Mouse (Mus musculus) liver, embryonic 16.5 days (tissue): ENCODE data around the gene Mapt. TPM values are rescaled to one million over a fixed set of nuclear protein-coding genes. Genes with fewer than 3 reads are reported as not detected.
"Not testable (repeated sequence)": the region's sequence is repeated elsewhere in the genome, so short reads cannot be mapped to it uniquely, and the experiment has no call there.

Experiments
- ATAC-seq: fragments of 200-750 bp; cut with Nextera tagmentation; 2 replicates; pipeline ENCODE4 v1.8.0; 2017; ENCODE audit warnings: low read depth, mild to moderate bottlenecking, moderate number of reproducible peaks, moderate library complexity
- H3K27ac ChIP-seq: fragments of 300-500 bp; sonication (generic); 2 replicates; pipeline ENCODE4 v1.5.1; 2014; ENCODE audit warnings: mild to moderate bottlenecking, low read length
- H3K27me3 ChIP-seq: fragments of 300-500 bp; sonication (generic); 2 replicates; pipeline ENCODE4 v1.6.1; 2014; ENCODE audit warnings: low read depth, low read length, mixed read lengths; ENCODE audit not compliant: control insufficient read depth, insufficient read depth
- H3K36me3 ChIP-seq: fragments of 300-500 bp; sonication (generic); 2 replicates; pipeline ENCODE4 v1.6.1; 2014; ENCODE audit warnings: mild to moderate bottlenecking; ENCODE audit not compliant: control insufficient read depth, insufficient read depth
- H3K4me1 ChIP-seq: fragments of 300-500 bp; sonication (generic); 2 replicates; pipeline ENCODE4 v1.6.1; 2014; ENCODE audit warnings: low read depth, low read length, mixed read lengths; ENCODE audit not compliant: control insufficient read depth
- H3K4me2 ChIP-seq: fragments of 300-500 bp; sonication (generic); 2 replicates; pipeline ENCODE4 v1.6.1; 2014; ENCODE audit warnings: low read depth, low read length, mixed read lengths
- H3K4me3 ChIP-seq: fragments of 300-500 bp; sonication (generic); 2 replicates; pipeline ENCODE4 v1.5.1; 2014; ENCODE audit warnings: low read depth, mild to moderate bottlenecking, low read length
- H3K9ac ChIP-seq: fragments of 300-500 bp; sonication (generic); 2 replicates; pipeline ENCODE4 v1.6.1; 2014; ENCODE audit warnings: low read depth, low read length
- H3K9me3 ChIP-seq: fragments of 300-500 bp; sonication (generic); replicated peaks from 2 replicates; pipeline ENCODE4 v1.6.1; 2016; ENCODE audit warnings: low read length; ENCODE audit not compliant: control insufficient read depth
- WGBS: fragments of 180-500 bp; shearing (Covaris S2); extraction: QIAGEN DNeasy Blood & Tissue Kit; methylation state at CpG from one replicate; pipeline ENCODE4 v1.1.7; 2014; ENCODE audit not compliant: insufficient replicate concordance; 5-methylcytosine and 5-hydroxymethylcytosine counted together
- polyA plus RNA-seq: library from polyadenylated mRNA; unstranded; fragments of >200 nt; fragmentation: Nextera tagmentation; extraction: Ambion mirVana; gene quantifications from 2 replicates; pipeline ENCODE4 v1.2.1, GENCODE M21; 2015

Gene Mapt
- polyA plus RNA-seq, 1 experiment from 2014 or later = 0.53 TPM

DNA sequence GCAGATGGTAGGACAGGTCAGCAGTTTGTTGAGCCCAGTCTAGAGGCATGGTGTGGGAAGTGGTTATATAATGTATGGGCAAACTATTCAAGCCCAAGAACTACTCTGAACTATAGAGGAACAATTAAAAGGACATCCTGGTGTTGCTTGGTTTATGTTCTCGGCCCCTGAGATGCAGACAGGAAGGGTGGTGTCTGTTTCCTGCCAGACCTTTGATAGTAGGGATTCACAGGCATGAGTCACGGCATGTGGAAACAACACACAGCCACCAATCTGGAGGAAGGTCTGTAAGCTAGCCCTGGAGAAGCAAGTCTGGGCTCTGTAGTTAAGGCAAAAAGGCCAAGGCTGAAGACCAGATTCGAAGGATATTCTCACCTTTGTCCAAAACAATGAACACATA, 27.9 kb upstream of the Mapt start:
- H3K36me3 ChIP-seq = no peaks in the 10 kb centered on the region
- no peaks in the 10 kb centered on the region for H3K4me1 ChIP-seq
- no peak overlapping the region for H3K9ac ChIP-seq
- no peak overlapping the region for H3K4me3 ChIP-seq
- 31% methylated on average over 3 of the region's 3 CpGs for WGBS
- H3K27me3 ChIP-seq = no peaks in the 10 kb centered on the region
- H3K27ac ChIP-seq = no peak overlapping the region
- no peaks in the 10 kb centered on the region for H3K9me3 ChIP-seq
- H3K4me2 ChIP-seq = no peak overlapping the region
- no peak for ATAC-seq

- Histone ChIP-seq H3K27ac (no peak overlapping the region), H3K9me3 (no peaks in the 10 kb centered on the region), H3K9ac (no peak overlapping the region), H3K4me1 (no peaks in the 10 kb centered on the region), H3K36me3 (no peaks in the 10 kb centered on the region), H3K4me2 (no peak overlapping the region), H3K27me3 (no peaks in the 10 kb centered on the region), H3K4me3 (no peak overlapping the region)
- 63% methylated on average over 4 of the region's 4 CpGs for WGBS
- ATAC-seq = no peak
Measured at GRCm38 (mm10) chr11:104206573-104206972, 24.6 kb upstream of the Mapt start.

GRCm38 (mm10) chr11:104209041-104209440, 22.1 kb upstream of the Mapt start:
- H3K4me2 ChIP-seq = no peak overlapping the region
- WGBS = 43% methylated on average over 3 of the region's 3 CpGs
- no peaks in the 10 kb centered on the region for H3K4me1 ChIP-seq
- no peak overlapping the region for H3K4me3 ChIP-seq
- ATAC-seq = no peak
- no peak overlapping the region for H3K27ac ChIP-seq
- no peaks in the 10 kb centered on the region for H3K36me3 ChIP-seq
- H3K9me3 ChIP-seq = no peaks in the 10 kb centered on the region
- no peak overlapping the region for H3K9ac ChIP-seq
- no peaks in the 10 kb centered on the region for H3K27me3 ChIP-seq

DNA sequence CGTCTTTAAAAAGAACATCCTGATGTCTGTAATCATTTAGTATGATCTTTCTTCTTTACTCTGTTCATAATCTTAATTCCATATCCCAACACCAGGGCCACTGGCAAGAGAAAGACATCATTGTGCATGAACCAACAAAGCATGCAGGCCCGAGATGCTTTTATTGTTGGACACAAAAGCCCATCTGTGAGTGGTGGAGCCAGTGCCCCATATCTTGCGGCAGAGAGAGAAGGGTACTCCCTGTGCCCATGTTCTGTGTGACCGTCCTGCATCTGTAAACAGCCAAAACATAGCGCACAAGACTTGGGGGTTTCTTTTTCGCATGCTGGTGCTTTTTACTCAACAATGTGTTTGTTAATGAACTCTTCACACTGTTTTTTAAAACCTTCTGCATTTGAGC, 19.9 kb upstream of the Mapt start:
- Histone ChIP-seq H3K27me3 (no peaks in the 10 kb centered on the region), H3K27ac (no peak overlapping the region), H3K9ac (no peak overlapping the region), H3K4me1 (no peaks in the 10 kb centered on the region), H3K9me3 (no peaks in the 10 kb centered on the region), H3K4me2 (no peak overlapping the region), H3K36me3 (no peaks in the 10 kb centered on the region), H3K4me3 (no peak overlapping the region)
- ATAC-seq = no peak
- 68% methylated on average over 6 of the region's 6 CpGs for WGBS

GRCm38 (mm10) chr11:104214128-104214527, 17.1 kb upstream of the Mapt start:
- not testable (repeated sequence) for H3K9ac ChIP-seq, H3K9me3 ChIP-seq, H3K4me3 ChIP-seq, H3K4me1 ChIP-seq, H3K27me3 ChIP-seq, ATAC-seq, H3K4me2 ChIP-seq, H3K27ac ChIP-seq, H3K36me3 ChIP-seq
- 81% methylated on average over 5 of the region's 5 CpGs for WGBS

DNA sequence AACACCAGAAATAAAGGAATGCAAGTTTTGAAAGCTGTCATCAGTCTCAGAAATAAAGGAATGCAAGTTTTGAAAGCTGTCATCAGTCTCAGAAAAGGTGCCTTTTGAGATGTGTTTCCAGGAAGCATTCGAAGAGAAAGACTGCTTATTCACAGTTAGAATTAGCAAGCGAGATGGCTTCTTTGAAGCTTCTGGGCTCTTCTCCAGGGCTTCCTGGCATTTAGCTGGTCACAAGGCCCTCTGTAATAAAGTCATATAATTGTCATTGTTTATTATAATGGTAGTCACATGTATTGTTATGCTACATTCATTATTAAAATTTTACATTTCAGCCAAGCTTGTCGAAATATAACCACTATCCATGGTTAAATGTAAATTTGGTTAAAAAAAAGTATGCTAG, 13.1 kb upstream of the Mapt start:
- WGBS = 55% methylated on average over 3 of the region's 3 CpGs

GRCm38 (mm10) chr11:104220291-104220690, 10.9 kb upstream of the Mapt start:
- ATAC-seq = no peak
- no peaks in the 10 kb centered on the region for H3K9me3 ChIP-seq
- H3K4me1 ChIP-seq = no peaks in the 10 kb centered on the region
- no peaks in the 10 kb centered on the region for H3K36me3 ChIP-seq
- no peak overlapping the region for H3K4me2 ChIP-seq
- H3K27ac ChIP-seq = no peak overlapping the region
- H3K4me3 ChIP-seq = no peak overlapping the region
- no peak overlapping the region for H3K9ac ChIP-seq
- WGBS = 62% methylated on average over 4 of the region's 4 CpGs
- H3K27me3 ChIP-seq = no peaks in the 10 kb centered on the region

More for the DNA sequence above, 13.1 kb upstream of the Mapt start:
- Histone ChIP-seq H3K27me3 (no peaks in the 10 kb centered on the region), H3K4me2 (no peak overlapping the region), H3K9me3 (no peaks in the 10 kb centered on the region), H3K9ac (no peak overlapping the region), H3K4me3 (no peak overlapping the region), H3K27ac (no peak overlapping the region), H3K36me3 (no peaks in the 10 kb centered on the region), H3K4me1 (no peaks in the 10 kb centered on the region)
- ATAC-seq = no peak

DNA sequence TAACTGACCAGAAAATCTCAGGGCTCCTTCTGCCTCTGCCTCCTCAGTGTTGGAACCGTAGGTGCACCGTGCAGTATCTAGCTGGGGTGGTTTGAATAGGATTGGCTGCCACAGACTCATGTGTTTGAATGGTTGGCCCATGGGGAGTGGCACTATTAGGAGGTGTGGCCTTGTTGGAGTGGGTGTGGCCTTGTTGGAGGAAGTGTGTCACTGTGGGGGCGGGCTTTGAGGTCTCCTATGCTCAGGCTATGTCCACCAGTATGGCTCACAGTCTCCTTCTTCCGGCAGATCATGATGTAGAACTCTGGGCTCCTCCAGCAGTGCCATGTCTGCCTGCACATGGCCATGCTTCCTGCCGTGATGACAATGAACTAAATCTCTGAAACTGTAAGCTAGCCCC, 9.4 kb upstream of the Mapt start:
- ATAC-seq = no peak
- H3K27me3 ChIP-seq = no peaks in the 10 kb centered on the region
- H3K36me3 ChIP-seq = no peaks in the 10 kb centered on the region
- H3K27ac ChIP-seq = no peak overlapping the region
- 61% methylated on average over 5 of the region's 5 CpGs for WGBS
- no peaks in the 10 kb centered on the region for H3K4me1 ChIP-seq
- no peak overlapping the region for H3K4me2 ChIP-seq
- H3K9me3 ChIP-seq = no peaks in the 10 kb centered on the region
- H3K9ac ChIP-seq = no peak overlapping the region
- no peak overlapping the region for H3K4me3 ChIP-seq

GRCm38 (mm10) chr11:104223301-104223700, 7.9 kb upstream of the Mapt start:
- Histone ChIP-seq H3K9me3 (no peaks in the 10 kb centered on the region), H3K4me2 (no peak overlapping the region), H3K27ac (no peak overlapping the region), H3K27me3 (no peaks in the 10 kb centered on the region), H3K4me1 (no peaks in the 10 kb centered on the region), H3K4me3 (no peak overlapping the region), H3K36me3 (no peaks in the 10 kb centered on the region), H3K9ac (no peak overlapping the region)
- WGBS = 55% methylated on average over 9 of the region's 9 CpGs
- no peak for ATAC-seq

DNA sequence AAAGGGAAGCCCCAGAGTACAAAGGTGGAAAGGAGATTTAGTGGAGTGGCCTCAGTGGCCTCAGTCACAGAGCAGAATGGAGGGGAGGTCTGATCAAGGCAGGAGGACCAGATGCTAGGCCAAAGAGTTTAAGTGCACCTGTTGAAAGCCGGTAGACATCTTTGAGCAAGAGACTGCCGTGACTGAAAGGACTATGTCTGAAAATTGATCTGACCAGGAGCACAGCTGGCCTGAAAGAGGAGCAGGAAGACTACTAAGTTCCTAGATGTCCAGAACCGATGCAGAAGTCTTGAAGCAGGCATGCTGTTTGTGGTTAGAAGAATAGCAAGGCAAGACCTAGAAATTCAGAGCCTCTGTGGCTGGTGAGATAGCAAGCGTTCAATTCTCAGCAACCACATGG, 1.8 kb upstream of the Mapt start:
- H3K4me1 ChIP-seq = peaks cover 4% of the 10 kb centered on the region
- ATAC-seq = no peak
- no peak overlapping the region for H3K4me3 ChIP-seq
- H3K4me2 ChIP-seq = no peak overlapping the region
- 43% methylated on average over 4 of the region's 4 CpGs for WGBS
- no peak overlapping the region for H3K27ac ChIP-seq
- peaks cover 43% of the 10 kb centered on the region for H3K27me3 ChIP-seq
- no peaks in the 10 kb centered on the region for H3K9me3 ChIP-seq
- H3K9ac ChIP-seq = no peak overlapping the region
- no peaks in the 10 kb centered on the region for H3K36me3 ChIP-seq
